Mouse (Mus musculus): Measurements from ENCODE around the gene Haus3. TPM values are rescaled to one million over a fixed set of nuclear protein-coding genes. Genes with fewer than 3 reads are reported as not detected.

Gene Haus3
- polyA plus RNA-seq, 1 experiment: 2.3 TPM

GRCm38 (mm10) chr5:34119121-34119856 is 50.0 kb downstream of the Haus3 start:
- no peaks in the 10 kb centered on the region for H3K27me3 ChIP-seq (ENCODE audit: control insufficient read depth, insufficient read depth, low read length)
- no peak overlapping the region for H3K4me3 ChIP-seq (ENCODE audit: control insufficient read depth, low read depth, low read length)
- no peak for TF ChIP-seq POLR2A (IDR thresholded peaks at IDR 0.05; ENCODE audit: control insufficient read depth, low read depth, low read length)
- TF ChIP-seq CTCF (IDR thresholded peaks at IDR 0.05; ENCODE audit: control insufficient read depth, insufficient read depth, insufficient replicate concordance, low read depth, low read length): no peak
- no peaks in the 10 kb centered on the region for H3K4me1 ChIP-seq (ENCODE audit: control insufficient read depth, insufficient read depth, low read length)
- no peak overlapping the region for H3K27ac ChIP-seq (ENCODE audit: control insufficient read depth, insufficient read depth, low read depth, low read length)
- H3K36me3 ChIP-seq (ENCODE audit: control insufficient read depth, insufficient read depth, low read length): no peaks in the 10 kb centered on the region; the same call in 1 of the 2 replicates

- no peaks in the 10 kb centered on the region for H3K4me1 ChIP-seq (ENCODE audit: control insufficient read depth, insufficient read depth, low read length)
- H3K36me3 ChIP-seq (ENCODE audit: control insufficient read depth, insufficient read depth, low read length): no peaks in the 10 kb centered on the region
- H3K4me3 ChIP-seq (ENCODE audit: control insufficient read depth, low read depth, low read length): no peak overlapping the region
- TF ChIP-seq POLR2A (IDR thresholded peaks at IDR 0.05; ENCODE audit: control insufficient read depth, low read depth, low read length) (no peak), CTCF (IDR thresholded peaks at IDR 0.05; ENCODE audit: control insufficient read depth, insufficient read depth, insufficient replicate concordance, low read depth, low read length) (no peak)
- no peak overlapping the region for H3K27ac ChIP-seq (ENCODE audit: control insufficient read depth, insufficient read depth, low read depth, low read length)
- H3K27me3 ChIP-seq (ENCODE audit: control insufficient read depth, insufficient read depth, low read length): no peaks in the 10 kb centered on the region
Measured at GRCm38 (mm10) chr5:34105681-34106080, 63.6 kb downstream of the Haus3 start.

Other genes starting within 250 kb of the Haus3 start
- 33.4 and 38.7 TPM in 2 replicates for gene Nelfa, start 233.1 kb downstream of the Haus3 start, polyA plus RNA-seq (2012; rRNA removed)
- gene Gm1673, start 186.1 kb downstream of the Haus3 start, polyA plus RNA-seq (2012; rRNA removed): 154 and 207 TPM in 2 replicates
- 0.40 and 0.41 TPM in 2 replicates for gene Nat8l, start 173.5 kb downstream of the Haus3 start, polyA plus RNA-seq (2012; rRNA removed)
- gene Poln, start 79 bp downstream of the Haus3 start, polyA plus RNA-seq (2012; rRNA removed): 18.6 and 20.9 TPM in 2 replicates
- 137 and 141 TPM in 2 replicates for gene Mxd4, start 18.2 kb upstream of the Haus3 start, polyA plus RNA-seq (2012; rRNA removed)
- 2.5 and 3.2 TPM in 2 replicates for gene Zfyve28, start 118.9 kb upstream of the Haus3 start, polyA plus RNA-seq (2012; rRNA removed)
- gene Cfap99, start 119.1 kb upstream of the Haus3 start, polyA plus RNA-seq (2012; rRNA removed): 23.1 and 25.7 TPM in 2 replicates
- gene Rnf4, start 166.8 kb upstream of the Haus3 start, polyA plus RNA-seq (2012; rRNA removed): 82.2 and 102 TPM in 2 replicates
- gene Fam193a, start 200.4 kb upstream of the Haus3 start, polyA plus RNA-seq (2012; rRNA removed): 137 and 148 TPM in 2 replicates